Mouse (Mus musculus): ENCODE measurements at regions not wholly inside any gene's neighbourhood (a gene's known extent, or its start where the extent isn't known, plus 50 kb on each side); places are given as distances from the start of the nearest gene placed in this dataset.

- no peaks in the 10 kb centered on the region for H3K36me3 ChIP-seq (ENCODE audit: control insufficient read depth, insufficient read depth)
- H3K9ac ChIP-seq (ENCODE audit: low read length), result no peak overlapping the region
- no peak overlapping the region for H3K27ac ChIP-seq (ENCODE audit: low read length)
- H3K9me3 ChIP-seq (replicated peaks; ENCODE audit: control insufficient read depth, low read length), result no peaks in the 10 kb centered on the region
- WGBS, result 63% methylated on average over 5 of the region's 5 CpGs
- 0 out of 2 replicates have a peak, but pooled peaks cover 3% of the 10 kb centered on the region for H3K4me1 ChIP-seq (ENCODE audit: control insufficient read depth, insufficient read depth, low read length)
- H3K27me3 ChIP-seq (ENCODE audit: control insufficient read depth, insufficient read depth, low read length), result no peaks in the 10 kb centered on the region
- no peak overlapping the region for H3K4me3 ChIP-seq (ENCODE audit: low read length)
- H3K4me2 ChIP-seq (ENCODE audit: low read depth, low read length), result no peak overlapping the region
- ATAC-seq (replicated peaks; ENCODE audit: extremely low read depth, insufficient read depth, low FRiP score), result no peak
Observed at GRCm38 (mm10) chr5:75461368-75461767, 113.3 kb upstream of the Kit start.

GRCm38 (mm10) chr5:75463591-75463990 is 111.1 kb upstream of the Kit start:
- WGBS, result 71% methylated on average over 4 of the region's 4 CpGs
- Histone ChIP-seq H3K4me3 (ENCODE audit: low read length) (no peak overlapping the region), H3K4me1 (ENCODE audit: control insufficient read depth, insufficient read depth, low read length) (0 out of 2 replicates have a peak, but pooled peaks cover 3% of the 10 kb centered on the region), H3K9ac (ENCODE audit: low read length) (no peak overlapping the region), H3K27me3 (ENCODE audit: control insufficient read depth, insufficient read depth, low read length) (no peaks in the 10 kb centered on the region), H3K36me3 (ENCODE audit: control insufficient read depth, insufficient read depth) (no peaks in the 10 kb centered on the region), H3K27ac (ENCODE audit: low read length) (no peak overlapping the region), H3K4me2 (ENCODE audit: low read depth, low read length) (no peak overlapping the region), H3K9me3 (replicated peaks; ENCODE audit: control insufficient read depth, low read length) (no peaks in the 10 kb centered on the region)
- ATAC-seq (replicated peaks; ENCODE audit: extremely low read depth, insufficient read depth, low FRiP score), result no peak

GRCm38 (mm10) chr5:75465701-75466100 is 109.0 kb upstream of the Kit start:
- Histone ChIP-seq H3K36me3 (ENCODE audit: control insufficient read depth, insufficient read depth) (no peaks in the 10 kb centered on the region), H3K9ac (ENCODE audit: low read length) (no peak overlapping the region), H3K27ac (ENCODE audit: low read length) (no peak overlapping the region), H3K4me2 (ENCODE audit: low read depth, low read length) (no peak overlapping the region), H3K4me3 (ENCODE audit: low read length) (no peak overlapping the region), H3K27me3 (ENCODE audit: control insufficient read depth, insufficient read depth, low read length) (no peaks in the 10 kb centered on the region), H3K9me3 (replicated peaks; ENCODE audit: control insufficient read depth, low read length) (no peaks in the 10 kb centered on the region), H3K4me1 (ENCODE audit: control insufficient read depth, insufficient read depth, low read length) (no peaks in the 10 kb centered on the region)
- ATAC-seq (replicated peaks; ENCODE audit: extremely low read depth, insufficient read depth, low FRiP score), result no peak
- WGBS, result 77% methylated on average over 7 of the region's 7 CpGs

DNA sequence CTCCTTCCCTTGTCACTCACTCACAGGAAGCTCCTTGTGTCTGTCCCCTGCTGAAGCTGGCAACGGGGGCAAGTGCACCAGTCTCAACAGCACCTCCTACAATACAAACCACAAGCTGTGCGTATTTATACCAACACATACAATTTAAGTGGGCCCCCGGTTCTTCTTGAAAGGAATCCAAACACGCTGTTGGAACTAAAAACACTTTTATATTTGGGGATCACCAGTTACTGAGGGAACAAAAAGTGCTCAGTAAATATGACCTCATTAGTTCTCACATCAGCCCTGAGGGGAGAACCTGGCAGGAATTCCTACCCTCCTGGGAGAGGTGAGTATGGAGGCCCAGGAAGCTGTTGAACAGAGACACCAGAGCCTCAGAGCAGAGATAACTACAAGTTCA is 107.8 kb upstream of the Kit start:
- H3K27ac ChIP-seq (ENCODE audit: low read length), result no peak overlapping the region
- H3K36me3 ChIP-seq (ENCODE audit: control insufficient read depth, insufficient read depth), result no peaks in the 10 kb centered on the region
- H3K9me3 ChIP-seq (replicated peaks; ENCODE audit: control insufficient read depth, low read length), result no peaks in the 10 kb centered on the region
- H3K4me1 ChIP-seq (ENCODE audit: control insufficient read depth, insufficient read depth, low read length), result no peaks in the 10 kb centered on the region
- H3K4me3 ChIP-seq (ENCODE audit: low read length), result no peak overlapping the region
- ATAC-seq (replicated peaks; ENCODE audit: extremely low read depth, insufficient read depth, low FRiP score), result no peak
- WGBS, result 75% methylated on average over 4 of the region's 4 CpGs
- no peak overlapping the region for H3K4me2 ChIP-seq (ENCODE audit: low read depth, low read length)
- no peaks in the 10 kb centered on the region for H3K27me3 ChIP-seq (ENCODE audit: control insufficient read depth, insufficient read depth, low read length)
- no peak overlapping the region for H3K9ac ChIP-seq (ENCODE audit: low read length)

DNA sequence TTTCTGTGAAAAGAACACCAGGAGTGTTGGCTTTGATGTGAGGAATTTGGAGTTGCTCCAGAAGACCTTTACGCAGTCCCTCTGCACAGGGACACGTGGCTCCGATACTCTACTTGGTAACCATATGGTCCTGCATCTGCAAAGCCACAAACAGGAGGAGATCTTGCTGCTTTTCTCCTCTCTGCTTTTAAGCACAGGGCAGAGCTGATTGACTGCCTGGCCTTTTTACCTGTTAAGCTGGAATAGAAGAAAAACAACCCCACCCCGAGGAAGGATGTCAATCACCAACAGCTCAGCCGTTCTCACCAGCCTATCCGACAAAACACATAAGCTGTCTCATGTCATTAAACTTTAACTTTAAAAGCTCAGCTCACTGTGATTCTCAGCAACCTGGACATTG is 106.8 kb upstream of the Kit start:
- ATAC-seq (replicated peaks; ENCODE audit: extremely low read depth, insufficient read depth, low FRiP score), result no peak
- H3K9me3 ChIP-seq (replicated peaks; ENCODE audit: control insufficient read depth, low read length), result no peaks in the 10 kb centered on the region
- H3K36me3 ChIP-seq (ENCODE audit: control insufficient read depth, insufficient read depth), result no peaks in the 10 kb centered on the region
- 41% methylated on average over 6 of the region's 6 CpGs for WGBS
- H3K4me3 ChIP-seq (ENCODE audit: low read length), result no peak overlapping the region
- H3K27ac ChIP-seq (ENCODE audit: low read length), result no peak overlapping the region
- no peak overlapping the region for H3K4me2 ChIP-seq (ENCODE audit: low read depth, low read length)
- no peaks in the 10 kb centered on the region for H3K27me3 ChIP-seq (ENCODE audit: control insufficient read depth, insufficient read depth, low read length)
- H3K9ac ChIP-seq (ENCODE audit: low read length), result no peak overlapping the region
- no peaks in the 10 kb centered on the region for H3K4me1 ChIP-seq (ENCODE audit: control insufficient read depth, insufficient read depth, low read length)

GRCm38 (mm10) chr5:75471010-75471409 is 103.7 kb upstream of the Kit start:
- H3K4me3 ChIP-seq (ENCODE audit: low read length), result no peak overlapping the region
- ATAC-seq (replicated peaks; ENCODE audit: extremely low read depth, insufficient read depth, low FRiP score), result no peak
- no peaks in the 10 kb centered on the region for H3K27me3 ChIP-seq (ENCODE audit: control insufficient read depth, insufficient read depth, low read length)
- no peak overlapping the region for H3K4me2 ChIP-seq (ENCODE audit: low read depth, low read length)
- H3K36me3 ChIP-seq (ENCODE audit: control insufficient read depth, insufficient read depth), result no peaks in the 10 kb centered on the region
- H3K9ac ChIP-seq (ENCODE audit: low read length), result no peak overlapping the region
- no peak overlapping the region for H3K27ac ChIP-seq (ENCODE audit: low read length)
- WGBS, result 73% methylated on average over 8 of the region's 8 CpGs
- H3K4me1 ChIP-seq (ENCODE audit: control insufficient read depth, insufficient read depth, low read length), result no peaks in the 10 kb centered on the region
- H3K9me3 ChIP-seq (replicated peaks; ENCODE audit: control insufficient read depth, low read length), result no peaks in the 10 kb centered on the region

- ATAC-seq (replicated peaks; ENCODE audit: extremely low read depth, insufficient read depth, low FRiP score), result no peak
- Histone ChIP-seq H3K27ac (ENCODE audit: low read length) (no peak overlapping the region), H3K9ac (ENCODE audit: low read length) (no peak overlapping the region), H3K36me3 (ENCODE audit: control insufficient read depth, insufficient read depth) (no peaks in the 10 kb centered on the region), H3K9me3 (replicated peaks; ENCODE audit: control insufficient read depth, low read length) (no peaks in the 10 kb centered on the region), H3K4me2 (ENCODE audit: low read depth, low read length) (no peak overlapping the region), H3K27me3 (ENCODE audit: control insufficient read depth, insufficient read depth, low read length) (no peaks in the 10 kb centered on the region), H3K4me1 (ENCODE audit: control insufficient read depth, insufficient read depth, low read length) (no peaks in the 10 kb centered on the region), H3K4me3 (ENCODE audit: low read length) (no peak overlapping the region)
- WGBS, result 48% methylated on average over 3 of the region's 3 CpGs
Observed at GRCm38 (mm10) chr5:75472484-75472883, 102.2 kb upstream of the Kit start.

GRCm38 (mm10) chr5:75475414-75475813 is 99.3 kb upstream of the Kit start:
- 57% methylated on average over 4 of the region's 4 CpGs for WGBS
- H3K27me3 ChIP-seq (ENCODE audit: control insufficient read depth, insufficient read depth, low read length), result no peaks in the 10 kb centered on the region
- H3K4me1 ChIP-seq (ENCODE audit: control insufficient read depth, insufficient read depth, low read length), result no peaks in the 10 kb centered on the region
- H3K4me3 ChIP-seq (ENCODE audit: low read length), result no peak overlapping the region
- H3K9me3 ChIP-seq (replicated peaks; ENCODE audit: control insufficient read depth, low read length), result no peaks in the 10 kb centered on the region
- H3K27ac ChIP-seq (ENCODE audit: low read length), result no peak overlapping the region
- no peaks in the 10 kb centered on the region for H3K36me3 ChIP-seq (ENCODE audit: control insufficient read depth, insufficient read depth)
- no peak for ATAC-seq (replicated peaks; ENCODE audit: extremely low read depth, insufficient read depth, low FRiP score)
- no peak overlapping the region for H3K9ac ChIP-seq (ENCODE audit: low read length)
- H3K4me2 ChIP-seq (ENCODE audit: low read depth, low read length), result no peak overlapping the region

DNA sequence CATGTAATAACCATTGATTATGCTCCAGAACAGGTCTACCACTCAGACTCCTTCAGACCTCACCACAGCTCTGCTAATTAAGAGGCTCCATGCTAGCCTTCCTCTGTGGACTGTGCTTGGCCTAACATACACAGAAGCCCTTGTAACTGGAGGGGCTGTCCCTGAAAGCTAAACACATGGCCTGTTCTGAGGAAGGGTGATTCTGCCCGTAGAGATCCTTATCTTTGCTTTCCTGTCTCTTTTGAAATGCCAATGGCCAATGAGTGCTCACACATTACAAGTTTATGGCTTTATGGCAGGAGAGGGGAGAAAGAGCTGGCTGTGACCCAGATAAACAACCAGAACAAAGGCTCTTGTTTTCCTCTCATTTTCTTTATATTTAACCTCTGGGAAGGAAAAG is 96.2 kb upstream of the Kit start:
- Histone ChIP-seq H3K9me3 (replicated peaks; ENCODE audit: control insufficient read depth, low read length) (no peaks in the 10 kb centered on the region), H3K4me2 (ENCODE audit: low read depth, low read length) (no peak overlapping the region), H3K9ac (ENCODE audit: low read length) (no peak overlapping the region), H3K36me3 (ENCODE audit: control insufficient read depth, insufficient read depth) (no peaks in the 10 kb centered on the region), H3K27ac (ENCODE audit: low read length) (no peak overlapping the region), H3K27me3 (ENCODE audit: control insufficient read depth, insufficient read depth, low read length) (no peaks in the 10 kb centered on the region), H3K4me1 (ENCODE audit: control insufficient read depth, insufficient read depth, low read length) (no peaks in the 10 kb centered on the region), H3K4me3 (ENCODE audit: low read length) (no peak overlapping the region)
- 23% methylated on average over 1 of the region's 1 CpGs for WGBS
- ATAC-seq (replicated peaks; ENCODE audit: extremely low read depth, insufficient read depth, low FRiP score), result no peak

DNA sequence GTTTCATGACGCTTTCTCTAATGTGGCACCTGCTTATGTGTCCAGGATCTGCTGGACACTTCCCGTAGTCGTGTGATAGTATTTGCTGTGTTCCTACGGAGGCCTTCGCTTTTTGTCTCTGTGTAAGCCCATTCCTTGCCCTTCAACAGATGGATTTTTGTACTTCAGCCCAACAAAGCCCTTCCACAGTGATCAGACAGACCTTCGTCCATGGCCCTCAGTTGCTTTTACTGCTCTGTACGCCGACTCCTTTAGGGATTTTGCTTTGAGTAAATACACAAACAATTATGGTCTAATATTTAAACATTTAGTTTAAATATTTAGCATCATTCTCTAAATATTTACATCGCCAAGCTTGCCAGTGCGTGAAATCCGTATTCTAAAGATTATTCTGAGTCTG is 95.6 kb upstream of the Kit start:
- H3K9ac ChIP-seq (ENCODE audit: low read length), result no peak overlapping the region
- H3K27ac ChIP-seq (ENCODE audit: low read length), result no peak overlapping the region

More for the DNA sequence above, 95.6 kb upstream of the Kit start:
- WGBS, result 80% methylated on average over 11 of the region's 11 CpGs
- Histone ChIP-seq H3K27me3 (ENCODE audit: control insufficient read depth, insufficient read depth, low read length) (no peaks in the 10 kb centered on the region), H3K9me3 (replicated peaks; ENCODE audit: control insufficient read depth, low read length) (no peaks in the 10 kb centered on the region), H3K4me2 (ENCODE audit: low read depth, low read length) (no peak overlapping the region), H3K36me3 (ENCODE audit: control insufficient read depth, insufficient read depth) (no peaks in the 10 kb centered on the region), H3K4me3 (ENCODE audit: low read length) (no peak overlapping the region), H3K4me1 (ENCODE audit: control insufficient read depth, insufficient read depth, low read length) (no peaks in the 10 kb centered on the region)
- ATAC-seq (replicated peaks; ENCODE audit: extremely low read depth, insufficient read depth, low FRiP score), result no peak
